8 mouse cellular contexts compared by ENCODE assay signal in genomic region chr5:36748536-36749061, GRCm38 (mm10). TPM values are rescaled to one million over a fixed set of nuclear protein-coding genes. Genes with fewer than 3 reads are reported as not detected.
DNase-seq lines count a peak whose midpoint lies in the region; ATAC-seq lines count a peak whose summit lies in the region.

Bloc1s4 (minus strand) TSS chr5:36748650.

- DNase-seq in adrenal gland, adult (ENCODE audit: inconsistent age in 2 of 2, low spot score in 1 of 2): peak; percentile 92 to 98
- peak; percentile 96 for DNase-seq in embryo, embryonic 10.5 days (ENCODE audit: low spot score)
- DNase-seq in gastrocnemius, postnatal 25 days: peak; percentile 84
- peak; percentile 98 for DNase-seq in intestine, embryonic 14.5 days (ENCODE audit: low spot score)
- DNase-seq in left cerebral cortex, postnatal 14 days (ENCODE audit: low spot score in 2 of 2): peak; percentile 93 to 96
- peak; percentile 93 for DNase-seq in mesoderm, embryonic 11.5 days (ENCODE audit: low read depth, low spot score)
- DNase-seq in right cerebral cortex, postnatal 36 days (ENCODE audit: low spot score in 2 of 2): peak; percentile 91 to 92
- DNase-seq in yolk sac, embryonic 10.5 days (ENCODE audit: low spot score): peak; percentile 91

- peaks cover 12% of the 10 kb centered on the region for H3K4me1 ChIP-seq in intestine, embryonic 14.5 days (replicated peaks; ENCODE audit: control insufficient read depth, insufficient read depth, low read length)

- 4% methylated on average over 31 of the region's 31 CpGs for WGBS in intestine, embryonic 14.5 days

- H3K36me3 ChIP-seq in intestine, embryonic 14.5 days (ENCODE audit: control insufficient read depth, insufficient read depth, low read length): peaks cover 12% of the 10 kb centered on the region; the same call in 1 of the 2 replicates

- no peaks in the 10 kb centered on the region for H3K27me3 ChIP-seq in intestine, embryonic 14.5 days (replicated peaks; ENCODE audit: control insufficient read depth, insufficient read depth, low read length)

- H3K27ac ChIP-seq in intestine, embryonic 14.5 days (ENCODE audit: low read depth): no peak within 1 kb of the TSS

- intact Hi-C loops in left cerebral cortex, postnatal 14 days (cut with DNase I): loop anchor here (10.0 kb wide), 2 partner anchors 164 to 764 kb away; no protein-coding TSS in a partner anchor

- H3K4me2 ChIP-seq in intestine, embryonic 14.5 days (ENCODE audit: low read length): peak within 1 kb of the TSS; percentile 96

- H3K4me3 ChIP-seq in intestine, embryonic 14.5 days (ENCODE audit: low read depth, low read length): peak within 1 kb of the TSS; percentile 94

- H3K9me3 ChIP-seq in intestine, embryonic 14.5 days (ENCODE audit: control insufficient read depth, low read length): no peaks in the 10 kb centered on the region

- peak within 1 kb of the TSS; percentile 82 for H3K9ac ChIP-seq in intestine, embryonic 14.5 days (ENCODE audit: low read length)

- ATAC-seq in intestine, embryonic 14.5 days (replicated peaks; ENCODE audit: low FRiP score, low TSS enrichment, low read depth): peak; percentile 92

RNA-seq across cellular contexts. Expression of gene Bloc1s4, which starts in this region (rescaled TPM):
- 1 to 10 TPM; 6.9 to 8.1 TPM for total RNA-seq in gastrocnemius, postnatal 25 days (2021)
- polyA plus RNA-seq in intestine, embryonic 14.5 days (2014; fragmentation: Nextera tagmentation; extraction: Ambion mirVana): 20.9 and 22.8 TPM in 2 replicates
- 10 to 100 TPM; 17.1 to 18.8 TPM for total RNA-seq in left cerebral cortex, postnatal 14 days (2021)
